Mouse (Mus musculus) embryo, embryonic 10.5 days (tissue): Measurements from ENCODE around the gene Ctnnbl1.

ENCODE experiments used
- DNase-seq: peaks from one replicate; pipeline ENCODE4 v3.0.0-alpha.2; 2015; ENCODE audit warnings: low spot score

Gene Ctnnbl1

DNA sequence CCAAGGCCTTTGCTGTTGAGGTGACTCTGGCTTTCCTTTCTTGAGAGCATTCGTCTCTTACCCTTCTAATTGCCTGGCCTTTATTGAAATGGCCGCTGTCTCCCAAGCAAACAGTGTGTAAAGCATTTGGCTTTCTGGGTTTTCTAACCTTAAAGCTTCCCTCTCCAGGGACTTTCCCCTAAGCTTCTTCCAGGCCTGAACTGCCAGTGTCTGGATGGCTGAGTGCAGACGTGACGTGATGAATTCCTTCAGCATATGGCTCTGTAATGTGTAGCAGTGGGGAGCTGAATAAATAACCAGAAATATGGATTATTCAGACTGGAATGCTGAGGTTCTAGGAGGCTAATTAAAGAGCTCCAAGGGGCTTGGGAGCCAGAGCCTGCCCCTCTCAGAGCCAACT, 84.1 kb downstream of the Ctnnbl1 start:
- DNase-seq, result no peak

DNA sequence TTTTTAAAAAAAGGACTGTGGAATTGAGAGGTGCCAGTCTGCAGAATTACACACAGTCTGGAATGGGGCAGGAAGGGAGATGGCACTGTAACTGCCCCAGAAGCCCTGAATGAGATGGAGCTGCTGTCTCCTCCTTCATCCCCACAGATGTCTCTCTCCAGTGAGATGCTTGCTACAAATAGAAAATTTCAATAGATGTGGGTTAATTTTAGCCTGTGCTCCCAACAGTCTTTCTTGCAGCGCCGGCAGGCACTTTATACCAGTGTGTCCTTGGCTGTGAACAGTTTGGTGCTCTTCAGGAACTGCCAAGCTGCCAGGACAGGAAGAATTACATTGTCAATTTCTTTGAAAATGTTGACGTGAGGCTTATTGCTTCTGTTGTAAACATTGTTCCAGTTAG, 86.3 kb downstream of the Ctnnbl1 start:
- no peak for DNase-seq

- DNase-seq, result no peak
Measured at GRCm38 (mm10) chr2:157824249-157824648, 87.0 kb downstream of the Ctnnbl1 start.

DNA sequence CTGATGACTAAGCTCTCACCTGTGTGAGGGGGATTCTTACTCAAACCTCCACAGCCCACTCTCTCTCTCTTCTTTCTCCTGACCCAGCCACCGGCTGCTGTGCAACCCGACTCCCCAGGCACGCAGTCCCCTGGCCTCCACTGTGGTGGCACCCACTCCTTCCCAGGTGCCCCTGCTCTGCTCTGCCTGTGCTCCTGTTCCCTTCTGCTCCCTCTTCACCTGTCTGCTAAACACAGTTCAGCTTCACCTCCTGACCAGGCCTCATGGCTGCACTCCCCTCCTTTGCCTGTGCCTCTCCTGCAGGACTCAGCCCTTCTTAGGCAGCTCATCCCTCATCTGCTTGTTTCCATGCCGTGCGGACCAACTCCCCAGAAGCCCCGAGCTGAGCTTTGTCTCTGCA, 92.9 kb downstream of the Ctnnbl1 start:
- DNase-seq, result no peak

DNA sequence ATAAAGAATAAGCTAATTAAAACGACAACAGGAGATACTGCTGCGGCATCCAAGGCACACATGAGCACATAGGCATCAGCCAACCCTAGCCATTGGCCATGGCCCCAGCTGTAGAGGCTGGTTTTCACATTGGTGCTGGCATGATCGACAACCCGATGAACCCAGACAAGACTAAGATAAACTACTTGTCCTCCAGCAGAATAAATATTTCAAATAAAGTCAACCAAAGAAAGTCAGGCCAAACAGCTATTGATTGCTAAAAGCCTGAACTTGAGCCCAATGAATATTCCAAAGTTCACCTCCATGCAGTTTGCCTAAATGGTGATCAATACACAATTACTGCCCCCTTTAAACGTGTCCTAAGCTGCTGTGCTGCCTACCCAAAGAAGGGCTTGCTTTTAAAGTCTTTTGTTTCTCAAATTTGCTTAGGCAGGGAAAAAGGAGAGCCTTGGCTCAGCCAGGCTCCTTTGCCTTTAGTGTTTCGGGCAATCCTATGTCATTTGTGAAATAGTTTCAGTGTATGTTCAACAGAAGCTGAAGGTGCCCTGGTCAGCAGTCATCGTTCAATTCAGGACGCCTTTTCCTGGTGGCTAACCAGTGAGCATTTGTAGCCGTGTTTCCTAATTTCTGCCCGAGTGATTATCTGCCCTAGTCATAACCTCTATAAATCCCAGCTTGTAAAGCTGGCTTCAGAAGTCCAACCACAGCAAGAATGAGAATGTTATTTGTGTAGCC, 93.6 kb downstream of the Ctnnbl1 start:
- no peak for DNase-seq

DNA sequence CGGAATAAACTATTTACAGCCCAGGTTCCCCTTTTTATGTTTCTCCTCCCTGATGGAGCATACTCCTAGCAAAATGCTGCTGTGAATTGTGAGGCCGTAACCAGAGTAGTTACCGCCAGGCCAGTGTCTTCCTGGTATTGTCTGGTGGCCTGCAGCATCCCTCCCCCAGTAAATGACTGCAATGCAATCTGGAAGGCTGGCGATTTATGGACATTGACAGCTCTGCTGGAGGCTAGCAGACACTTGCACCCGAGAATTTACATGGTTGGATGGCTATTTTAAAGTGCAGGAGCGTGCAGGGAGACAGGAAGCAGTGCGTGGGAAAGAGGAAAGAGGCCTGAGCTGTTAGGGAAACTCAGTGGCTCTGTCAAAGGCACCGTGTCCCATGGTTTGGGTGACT, 99.8 kb downstream of the Ctnnbl1 start:
- DNase-seq, result peak; percentile 24

- DNase-seq, result no peak
Measured at GRCm38 (mm10) chr2:157838206-157838923, 101.2 kb downstream of the Ctnnbl1 start.

GRCm38 (mm10) chr2:157840641-157841078, 103.5 kb downstream of the Ctnnbl1 start:
- no peak for DNase-seq

DNA sequence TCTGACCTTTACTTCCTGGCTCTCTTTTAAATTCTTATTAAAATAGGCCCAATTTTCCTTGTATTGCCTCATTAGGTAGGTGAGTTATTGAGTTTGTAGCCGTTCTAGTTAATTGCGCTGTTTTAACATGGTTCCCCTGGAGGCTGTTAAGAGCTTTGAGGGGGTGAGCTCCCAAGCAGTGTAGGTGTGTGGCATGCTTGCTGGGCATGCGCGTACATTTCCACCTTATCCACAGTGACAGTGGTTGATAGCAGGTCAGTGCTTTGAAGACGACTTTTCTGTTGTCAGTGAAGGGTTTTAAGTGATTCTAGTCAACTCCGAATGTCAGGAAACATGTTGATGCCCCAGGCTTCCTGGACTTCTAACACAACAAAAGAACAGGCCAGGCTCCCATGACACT, 103.9 kb downstream of the Ctnnbl1 start:
- DNase-seq, result peak; percentile 4

DNA sequence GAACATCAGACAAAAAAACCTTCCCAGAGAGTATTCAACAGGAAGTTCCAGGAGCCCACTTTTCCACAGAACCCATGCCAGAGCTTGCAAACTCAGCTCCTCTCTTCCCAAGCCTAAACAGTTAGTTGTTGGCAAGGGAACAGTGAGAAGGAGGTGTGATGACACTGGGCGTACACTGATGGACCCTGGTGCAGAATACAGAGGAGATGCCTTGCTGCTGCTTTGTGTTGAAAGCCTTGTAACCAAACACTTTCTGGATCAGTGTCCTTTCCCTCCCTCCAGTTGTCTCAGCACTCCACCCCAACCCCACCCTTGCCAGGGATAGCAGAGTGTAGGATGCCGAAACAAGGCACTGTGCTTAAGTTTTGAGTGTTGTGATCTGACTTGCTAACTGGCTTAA, 107.5 kb downstream of the Ctnnbl1 start:
- DNase-seq, result no peak

DNA sequence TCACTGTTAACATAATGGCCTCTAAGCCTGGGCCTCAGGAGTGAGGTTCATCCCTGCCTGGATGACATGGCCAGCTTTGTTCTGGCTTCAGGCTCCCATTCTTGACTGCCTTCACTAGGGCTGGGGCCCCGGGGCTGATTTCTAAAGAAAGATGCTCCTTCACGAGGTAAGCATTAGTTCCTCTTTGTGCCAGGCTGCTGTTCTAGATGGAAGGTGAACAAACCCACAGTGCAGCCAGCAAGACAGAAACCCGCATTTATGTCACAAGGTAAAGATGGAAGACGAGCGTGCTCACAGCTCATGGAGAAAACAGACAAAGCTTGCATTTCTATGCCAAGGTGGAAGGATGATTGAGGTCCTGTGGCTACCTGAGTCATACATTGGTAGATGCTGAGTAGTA, 108.6 kb downstream of the Ctnnbl1 start:
- no peak for DNase-seq

DNA sequence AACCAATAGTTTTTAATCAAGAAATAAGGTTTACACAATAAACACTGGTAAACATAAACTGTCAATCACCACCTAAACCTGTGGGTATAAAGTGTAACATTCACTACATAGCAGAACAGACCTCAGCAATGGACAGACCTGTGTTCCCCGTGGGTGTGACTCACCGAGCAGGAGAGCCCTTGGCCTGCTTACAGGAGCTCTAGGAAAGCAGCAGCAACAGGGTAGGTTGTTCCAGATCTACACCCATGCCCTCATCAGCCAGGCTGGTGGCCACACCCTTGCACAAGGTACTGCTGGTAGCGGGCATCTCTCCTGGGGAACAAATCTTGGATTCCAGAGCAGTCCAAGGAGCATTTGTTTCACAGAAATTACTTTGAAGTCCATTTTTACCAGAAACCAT, 115.9 kb downstream of the Ctnnbl1 start:
- no peak for DNase-seq

DNA sequence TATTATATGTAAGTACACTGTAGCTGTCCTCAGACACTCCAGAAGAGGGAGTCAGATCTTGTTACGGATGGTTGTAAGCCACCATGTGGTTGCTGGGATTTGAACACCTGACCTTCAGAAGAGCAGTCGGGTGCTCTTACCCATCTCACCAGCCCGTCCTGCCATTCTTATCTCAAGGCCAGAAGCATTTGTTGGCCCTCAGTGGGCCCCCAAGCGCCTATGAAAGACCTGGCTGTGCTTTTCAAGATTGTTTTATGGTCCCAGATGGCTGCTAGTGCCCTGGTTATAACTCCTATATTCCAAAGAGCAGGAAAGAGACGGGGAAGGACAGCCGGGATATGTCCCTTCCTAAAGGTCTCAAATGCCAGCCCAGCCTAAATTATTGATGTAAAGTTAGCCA, 118.6 kb downstream of the Ctnnbl1 start:
- no peak for DNase-seq

DNA sequence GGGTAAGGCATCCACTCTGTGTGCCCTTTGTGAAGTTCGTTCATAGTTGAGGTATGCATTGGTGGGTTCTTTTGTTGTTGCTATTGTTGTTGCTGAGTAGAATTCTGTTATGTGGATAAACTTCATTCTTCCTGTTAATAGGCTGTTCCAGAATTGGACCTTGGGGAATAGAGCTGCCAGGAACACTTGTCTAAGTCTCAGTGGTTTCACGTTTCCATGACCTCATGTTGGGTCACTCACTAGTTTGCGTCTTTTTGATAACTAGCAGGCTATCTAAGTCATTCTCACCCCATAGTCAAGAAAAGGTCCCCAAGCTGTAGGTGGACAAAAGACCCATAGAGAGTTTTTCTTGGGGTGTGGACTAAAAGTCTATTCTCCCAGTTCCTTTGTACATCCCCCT, 120.3 kb downstream of the Ctnnbl1 start:
- no peak for DNase-seq

- no peak for DNase-seq
Measured at GRCm38 (mm10) chr2:157858317-157858716, 121.1 kb downstream of the Ctnnbl1 start.

DNA sequence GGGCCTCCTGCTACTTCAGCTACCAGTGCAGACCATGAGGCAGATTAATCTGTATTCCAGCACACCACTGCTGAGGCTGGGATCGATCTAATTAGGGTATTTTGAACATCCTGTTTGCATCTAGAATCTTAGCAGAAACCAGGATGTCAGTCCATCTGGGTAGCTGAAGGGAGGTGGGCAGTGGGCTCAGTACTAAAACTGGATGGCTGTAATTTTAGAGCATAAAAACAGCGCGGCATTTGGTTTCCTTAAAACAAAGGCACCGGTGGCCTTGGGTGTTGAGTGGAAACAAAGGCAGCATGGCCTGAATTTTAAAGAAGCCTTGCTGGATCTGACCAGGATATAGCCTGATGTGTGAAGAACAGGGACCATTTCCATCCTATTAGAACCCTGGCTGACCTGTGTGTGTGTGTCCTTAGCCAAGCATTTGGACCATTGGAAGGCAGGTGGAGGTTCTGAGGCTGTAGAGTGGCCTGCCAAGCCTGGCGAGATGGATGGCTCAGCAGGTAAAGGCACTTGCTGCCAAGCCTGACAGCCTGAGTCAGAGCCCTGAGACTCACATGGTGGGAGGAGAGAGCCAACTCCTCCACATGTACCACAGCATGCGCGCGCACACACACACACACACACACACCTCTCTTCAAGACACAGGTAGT, 122.0 kb downstream of the Ctnnbl1 start:
- DNase-seq, result no peak

DNA sequence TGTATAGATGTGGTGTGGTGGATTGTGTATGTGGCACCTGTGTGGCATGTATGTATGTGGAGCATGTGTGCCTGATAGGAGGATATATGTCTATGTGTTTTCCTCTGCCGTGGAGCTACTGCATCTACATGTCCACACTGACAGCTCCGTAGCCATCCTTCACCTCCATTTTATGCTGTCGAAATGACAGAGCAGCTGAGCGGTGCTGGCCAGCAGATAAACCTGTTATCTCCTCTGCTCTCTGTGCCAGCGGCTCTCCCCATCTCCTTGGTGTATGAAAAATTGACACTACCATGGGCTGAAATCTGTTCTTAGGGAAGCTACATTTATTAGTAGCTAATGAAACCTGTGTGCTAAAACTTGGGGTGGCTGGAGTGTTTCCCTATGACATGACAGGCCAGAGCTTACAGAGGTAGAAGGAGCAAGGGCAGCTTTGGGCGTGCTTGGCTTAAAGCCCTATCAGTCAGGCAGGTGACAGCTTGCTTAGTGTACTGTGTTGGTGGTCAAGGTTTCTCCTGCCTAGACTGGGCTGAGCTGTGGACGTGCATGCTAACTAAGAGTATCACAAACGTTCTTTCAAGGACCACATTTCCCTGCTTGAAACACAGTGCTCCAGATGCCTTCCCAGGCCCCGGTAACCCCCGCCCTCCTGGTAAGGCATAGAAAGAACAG, 124.2 kb downstream of the Ctnnbl1 start:
- DNase-seq, result no peak

DNA sequence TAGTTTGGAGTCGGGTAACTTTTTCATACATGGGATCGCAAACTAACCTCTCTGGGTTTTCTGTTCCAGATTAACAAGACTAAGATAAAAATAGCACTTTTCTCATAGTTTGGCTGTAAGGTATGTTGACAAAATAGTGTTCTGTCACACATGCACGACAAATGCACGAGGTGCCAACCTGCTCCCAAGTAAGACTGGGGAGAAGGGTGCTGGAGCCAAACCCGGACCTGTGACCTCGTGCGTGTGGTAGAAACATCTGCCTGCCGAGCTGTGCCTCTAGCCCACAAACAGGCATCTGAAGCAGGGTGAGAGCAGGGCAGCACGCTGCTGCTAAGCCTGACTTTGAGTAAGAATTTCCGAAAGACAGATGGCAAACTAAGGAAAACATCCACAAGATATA, 125.1 kb downstream of the Ctnnbl1 start:
- no peak for DNase-seq

GRCm38 (mm10) chr2:157867126-157867525, 129.9 kb downstream of the Ctnnbl1 start:
- no peak for DNase-seq

GRCm38 (mm10) chr2:157870247-157870646, 133.0 kb downstream of the Ctnnbl1 start:
- no peak for DNase-seq

GRCm38 (mm10) chr2:157873223-157873622, 136.0 kb downstream of the Ctnnbl1 start:
- DNase-seq, result no peak

DNA sequence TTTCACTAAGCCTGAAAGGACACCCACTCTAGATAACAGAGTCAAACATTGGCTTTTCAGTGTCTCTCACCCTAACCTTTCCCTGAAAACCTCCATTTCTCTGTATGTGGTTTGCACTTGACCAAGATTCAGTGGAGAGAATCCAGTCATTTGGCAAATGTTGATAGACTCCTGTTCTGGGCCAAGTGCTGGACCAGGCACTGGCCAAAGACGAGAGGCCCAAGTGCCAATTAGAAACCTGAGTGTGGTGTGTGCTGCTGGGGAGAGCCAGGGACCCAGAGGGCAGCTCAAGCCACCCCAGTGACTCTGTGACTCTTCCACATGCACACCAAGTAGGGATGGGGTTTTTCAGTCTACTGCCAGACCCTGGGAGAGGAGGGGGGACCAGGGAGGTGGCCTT, 136.5 kb downstream of the Ctnnbl1 start:
- DNase-seq, result no peak

DNA sequence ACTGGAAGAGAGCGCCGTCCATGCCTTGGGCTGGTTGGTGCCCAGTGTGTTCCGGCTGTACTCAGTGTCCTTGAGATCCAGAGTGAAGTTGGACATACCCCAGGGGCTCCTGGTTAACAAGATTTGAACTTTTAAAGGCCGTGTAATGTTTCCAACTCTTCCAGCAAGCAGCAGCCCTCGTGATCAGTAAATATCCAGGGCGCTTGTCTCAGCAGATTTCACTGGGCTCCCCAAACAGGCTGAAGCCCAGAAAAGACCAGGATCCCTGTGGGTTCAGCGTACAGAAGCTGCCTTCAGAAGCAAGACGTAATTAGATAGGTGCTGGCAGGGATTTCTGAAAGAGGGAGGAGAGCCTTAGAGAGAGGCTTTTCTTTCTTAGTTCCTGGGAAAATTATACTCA, 137.9 kb downstream of the Ctnnbl1 start:
- DNase-seq, result no peak
